Mouse (Mus musculus): ENCODE measurements around the gene Gfer.

GRCm38 (mm10) chr17:24677500-24678080 is 18.4 kb downstream of the Gfer start:
- TF ChIP-seq EP300 (optimal IDR thresholded peaks at IDR 0.05): no peak
- TF ChIP-seq CTCF (IDR thresholded peaks at IDR 0.05; ENCODE audit: low read depth): no peak

Data from stomach, postnatal 0 days (tissue).